Mouse (Mus musculus): ENCODE measurements at regions not wholly inside any gene's neighbourhood (a gene's known extent, or its start where the extent isn't known, plus 50 kb on each side); places are given as distances from the start of the nearest gene placed in this dataset.

DNA sequence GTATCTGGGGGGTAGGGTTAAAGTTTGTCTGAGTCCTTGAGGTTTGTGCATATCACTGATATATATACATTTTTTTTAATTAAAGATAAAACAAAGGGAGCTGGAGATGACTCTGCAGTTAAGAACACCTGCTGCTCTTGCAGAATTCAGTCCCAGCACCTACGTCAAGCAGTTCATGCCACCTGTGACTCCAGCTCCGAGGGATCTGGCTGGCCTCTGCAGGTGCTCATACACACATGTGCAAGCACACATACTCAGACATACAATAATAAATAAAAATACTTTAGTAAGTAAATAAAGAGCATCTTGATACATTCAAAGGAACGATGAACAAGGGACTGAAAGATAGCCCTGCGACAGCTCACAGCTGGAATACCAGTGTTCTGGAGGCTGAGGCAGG is 53.9 kb upstream of the Kdm7a start:
- TF ChIP-seq CTCF (IDR thresholded peaks at IDR 0.05; ENCODE audit: extremely low read depth, insufficient read depth, low read length): no peak
- TF ChIP-seq POLR2A (IDR thresholded peaks at IDR 0.05; ENCODE audit: extremely low read depth, insufficient read depth, low read length): no peak

Measured in cortical plate, adult 2 months (tissue).